Mouse (Mus musculus) cerebellum, adult 11-12 months (tissue): Measurements from ENCODE around the gene Fkbp3.

Source experiments
- DNase-seq: peaks from one replicate; pipeline ENCODE4 v3.0.0; 2022

The Fkbp3 gene

DNA sequence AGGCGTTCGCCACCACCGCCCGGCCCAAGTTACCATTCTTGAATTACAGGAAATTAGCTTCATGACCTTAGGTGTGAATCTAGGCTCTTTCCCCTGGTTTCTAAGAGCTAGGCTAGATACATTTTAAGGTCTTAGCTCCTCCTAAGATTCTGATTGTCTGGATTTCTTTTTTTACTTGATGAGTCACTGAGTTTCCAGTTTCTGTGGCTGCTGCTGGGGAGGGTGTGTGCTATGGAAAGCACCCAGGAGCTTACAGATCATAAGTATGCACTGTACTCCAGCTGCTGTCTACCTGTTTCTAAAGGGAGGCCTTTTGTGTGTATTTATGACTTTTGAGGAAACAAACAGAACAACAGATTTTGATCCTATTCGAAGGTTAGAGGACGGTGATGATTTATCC, 51.0 kb downstream of the Fkbp3 start:
- no peak for DNase-seq
